Mouse (Mus musculus): ENCODE measurements around the gene Cap1.
A peak's percentile ranks its signal among the peaks of the same experiment; 100 is the strongest.

The Cap1 gene

DNA sequence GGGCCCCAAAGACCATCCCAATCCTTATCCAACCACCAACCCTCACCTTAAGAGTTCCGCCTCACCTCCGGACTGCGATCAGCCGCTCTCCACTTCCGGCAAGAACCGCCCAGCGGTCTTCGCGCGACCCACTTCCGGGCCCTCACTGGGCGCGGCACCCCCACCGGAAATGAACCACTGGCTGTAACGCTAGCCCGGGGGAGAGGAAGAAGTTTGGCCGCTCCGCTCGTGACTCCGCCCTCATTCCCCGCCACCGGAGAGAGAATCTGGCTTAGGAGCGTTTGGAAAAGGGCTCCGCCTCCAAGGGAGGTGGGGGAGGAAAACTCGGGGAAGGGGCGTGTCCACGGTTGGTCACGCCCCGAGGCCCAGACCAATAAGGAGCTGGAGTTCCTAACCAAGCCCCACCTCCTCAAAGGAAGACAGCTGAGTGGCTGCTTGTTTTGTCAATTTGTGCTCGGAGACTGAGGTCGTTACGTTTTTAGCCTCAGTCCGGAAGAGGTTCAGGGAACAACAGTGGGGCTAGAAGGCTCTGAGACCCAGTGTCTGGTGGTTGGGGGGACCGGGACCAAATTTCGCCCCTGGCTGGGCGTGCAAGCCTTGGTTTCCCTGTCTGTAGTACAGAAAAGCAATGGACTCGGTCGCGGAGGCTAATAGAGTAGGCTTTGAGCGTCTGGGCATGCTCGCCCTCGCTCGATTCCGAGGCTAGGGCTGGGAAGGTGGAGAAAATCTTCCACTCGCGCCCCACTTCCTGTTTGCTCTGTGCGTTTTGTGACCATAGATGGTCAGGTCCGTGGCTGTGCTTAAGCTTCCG lies at the start of gene Cap1:
TSS of gene Cap1 (minus strand) at position 289 of the 811 bp plus-strand sequence.
- peak; percentile 99 for DNase-seq (ENCODE audit: low read depth)

- DNase-seq (ENCODE audit: low read depth): no peak
These were observed 48.0 kb upstream of the Cap1 start for GRCm38 (mm10) chr4:122933857-122934256.

- no peak for DNase-seq (ENCODE audit: low read depth)
These were observed 47.3 kb upstream of the Cap1 start for GRCm38 (mm10) chr4:122933051-122933591.

DNA sequence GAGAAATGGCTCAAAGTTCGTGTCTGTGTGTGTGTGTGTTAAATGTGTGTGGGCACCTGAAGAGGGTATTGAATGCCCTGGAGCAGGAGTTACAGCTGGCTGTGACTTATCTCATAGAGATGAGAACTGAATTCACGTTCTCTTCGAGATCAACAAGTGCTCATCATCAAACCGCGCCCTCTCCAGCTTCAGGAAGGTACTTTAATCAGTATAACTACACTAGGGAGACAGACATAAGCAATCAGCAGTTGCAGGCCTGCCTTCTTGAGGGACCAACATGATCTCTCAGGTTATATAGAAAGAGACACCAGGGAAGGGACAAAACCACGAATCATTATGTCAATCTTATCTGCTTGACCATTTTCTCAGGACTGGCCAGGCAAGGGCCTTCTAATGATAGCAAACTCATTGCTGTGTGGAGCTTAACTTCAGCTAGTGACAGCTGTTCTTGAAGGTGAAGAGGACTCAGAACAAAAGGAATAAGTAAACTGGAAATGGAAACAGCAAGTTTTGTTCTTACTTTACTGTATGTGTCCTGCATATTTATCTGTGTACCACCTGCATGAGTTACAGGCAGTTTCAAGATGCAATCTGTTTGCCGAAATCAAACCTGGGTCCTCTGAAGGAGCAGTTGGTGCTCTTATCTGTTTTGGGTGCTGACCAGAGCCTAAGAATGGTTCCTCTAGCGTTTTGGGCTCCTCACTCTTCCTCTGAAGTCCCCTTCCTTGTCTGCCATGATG lies 46.6 kb upstream of the Cap1 start:
- DNase-seq (ENCODE audit: low read depth): no peak

DNA sequence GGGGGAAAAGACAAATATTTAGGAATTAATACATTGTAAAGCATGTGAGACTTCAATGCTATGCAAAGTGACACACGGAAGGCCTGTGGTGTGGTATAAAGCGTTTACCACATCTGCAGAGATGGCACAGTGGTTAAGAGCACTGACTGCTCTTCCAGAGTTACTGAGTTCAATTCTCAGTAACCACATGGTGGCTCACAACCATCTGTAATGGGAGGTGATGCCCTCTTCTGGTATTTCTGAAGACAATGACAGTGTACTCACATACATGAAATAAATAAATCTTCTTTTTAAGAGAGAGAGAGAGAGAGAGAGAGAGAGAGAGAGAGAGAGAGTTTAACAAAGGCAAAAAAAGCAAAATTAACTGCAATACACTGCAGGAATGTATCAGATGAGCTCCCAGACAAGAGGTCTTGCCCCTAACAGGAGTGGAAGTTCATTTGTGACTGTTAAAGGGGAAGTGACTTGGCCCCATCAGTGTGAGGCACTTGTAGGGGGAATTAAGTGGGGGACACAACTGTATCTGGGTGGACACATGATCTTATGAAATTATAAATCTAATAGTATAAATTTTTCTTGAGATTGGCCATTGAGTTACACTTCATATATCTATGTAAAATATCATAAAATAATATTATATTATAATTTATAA lies 45.2 kb upstream of the Cap1 start:
- no peak for DNase-seq (ENCODE audit: low read depth)

GRCm38 (mm10) chr4:122923392-122924344 lies 37.8 kb upstream of the Cap1 start:
- DNase-seq (ENCODE audit: low read depth): peak; percentile 45

DNA sequence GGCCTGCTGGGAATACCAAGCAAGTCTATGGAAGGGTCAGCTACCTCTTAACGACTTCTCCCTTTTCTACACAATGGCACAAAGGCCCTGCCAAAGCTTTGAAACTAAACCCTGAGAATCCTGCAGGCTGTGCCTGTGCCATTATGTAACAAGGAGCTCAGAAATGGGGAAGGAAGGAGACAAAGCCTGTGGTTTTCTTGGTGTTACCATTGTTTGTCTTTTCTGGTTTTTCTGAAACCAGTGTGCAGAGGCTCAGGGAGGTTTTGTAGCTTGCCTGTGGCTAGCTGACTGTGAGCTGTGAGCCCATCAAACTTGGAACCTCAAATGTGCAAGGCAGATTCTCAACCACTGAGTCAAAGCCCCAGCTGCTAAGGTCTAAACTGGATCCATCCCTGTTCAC lies 37.0 kb upstream of the Cap1 start:
- DNase-seq (ENCODE audit: low read depth): peak; percentile 85

- no peak for DNase-seq (ENCODE audit: low read depth)
These were observed 30.1 kb upstream of the Cap1 start for GRCm38 (mm10) chr4:122915985-122916384.

GRCm38 (mm10) chr4:122914186-122914585 lies 28.3 kb upstream of the Cap1 start:
- DNase-seq (ENCODE audit: low read depth): no peak

DNA sequence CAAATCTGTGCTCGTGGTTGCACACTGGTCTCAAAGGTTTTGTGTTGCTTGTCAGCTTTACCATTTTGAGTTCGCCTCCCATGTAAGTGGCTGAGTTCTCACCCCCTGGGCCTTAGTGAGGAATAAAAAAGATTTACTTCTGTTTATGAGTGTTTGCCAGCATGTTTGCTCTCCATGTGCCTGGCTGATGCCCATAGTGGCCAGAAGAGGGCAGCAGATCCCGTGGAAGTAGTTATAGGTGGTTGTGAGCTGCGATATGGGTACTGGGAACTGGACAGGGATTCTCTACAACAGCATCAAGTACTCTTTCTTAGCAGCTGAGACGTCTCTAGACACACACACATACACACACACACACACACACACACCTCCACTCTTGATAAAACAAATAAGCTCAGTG lies 26.8 kb upstream of the Cap1 start:
- peak; percentile 37 for DNase-seq (ENCODE audit: low read depth)

DNA sequence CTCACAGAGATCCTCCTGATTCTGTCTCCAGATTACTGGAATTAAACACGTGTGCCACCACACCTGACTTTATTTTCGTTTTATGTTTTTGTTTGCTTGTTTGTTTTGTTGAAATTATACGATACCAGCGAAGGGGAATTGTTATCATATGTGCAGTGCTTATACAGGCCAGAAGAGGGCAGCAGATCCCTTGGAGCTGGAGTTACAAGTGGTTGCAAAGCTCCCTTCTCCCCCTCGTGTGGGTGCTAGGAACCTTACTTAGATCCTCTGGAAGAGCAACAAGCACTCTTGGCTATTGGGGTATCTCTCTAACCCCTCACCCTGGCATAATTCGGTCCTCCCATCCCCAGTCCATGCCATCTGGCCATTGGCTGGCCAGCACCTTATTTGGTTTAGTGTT lies 24.7 kb upstream of the Cap1 start:
- DNase-seq (ENCODE audit: low read depth): peak; percentile 66

GRCm38 (mm10) chr4:122909572-122910189 lies 23.8 kb upstream of the Cap1 start:
- DNase-seq (ENCODE audit: low read depth): no peak

- no peak for DNase-seq (ENCODE audit: low read depth)
These were observed 19.5 kb upstream of the Cap1 start for GRCm38 (mm10) chr4:122905359-122905758.

DNA sequence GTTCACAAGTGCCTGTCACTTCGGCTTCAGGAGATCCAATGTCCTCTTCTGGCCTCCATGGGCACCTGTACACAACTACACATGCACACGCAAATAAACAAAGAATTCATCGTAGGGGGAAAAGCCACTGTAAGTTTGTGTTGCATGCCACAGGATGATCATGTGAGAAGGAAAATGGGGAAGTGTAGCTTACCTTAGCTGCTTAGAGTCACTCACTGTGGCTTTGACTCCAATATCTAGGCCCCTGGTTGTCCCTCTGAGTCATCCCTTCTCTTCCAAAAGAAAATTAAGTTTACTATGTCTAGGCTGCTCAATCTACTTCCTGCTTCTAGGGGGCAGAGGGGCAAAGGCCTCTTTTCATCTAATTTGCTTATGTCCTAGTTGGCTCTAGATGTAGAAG lies 17.9 kb upstream of the Cap1 start:
- DNase-seq (ENCODE audit: low read depth): peak; percentile 45

DNA sequence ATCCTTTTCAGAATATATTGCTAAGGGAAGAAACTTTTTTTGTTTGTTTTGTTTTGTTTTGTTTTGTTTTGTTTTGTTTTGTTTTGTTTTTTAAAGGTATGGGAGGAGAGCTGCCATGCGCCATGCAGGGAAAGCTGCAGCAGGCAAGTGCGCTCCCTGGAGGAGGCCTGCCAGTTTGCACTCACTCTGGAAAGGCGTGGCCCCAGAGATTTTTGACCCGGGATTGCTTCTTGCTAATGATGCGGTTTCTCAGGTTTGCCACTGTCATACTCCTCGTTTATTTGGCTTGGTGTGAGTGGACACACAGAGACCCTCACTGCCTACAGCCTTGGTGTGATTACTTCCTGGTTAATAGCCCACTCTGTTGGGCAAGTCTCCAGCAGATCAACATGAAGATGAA lies 16.3 kb upstream of the Cap1 start:
- DNase-seq (ENCODE audit: low read depth): peak; percentile 53

DNA sequence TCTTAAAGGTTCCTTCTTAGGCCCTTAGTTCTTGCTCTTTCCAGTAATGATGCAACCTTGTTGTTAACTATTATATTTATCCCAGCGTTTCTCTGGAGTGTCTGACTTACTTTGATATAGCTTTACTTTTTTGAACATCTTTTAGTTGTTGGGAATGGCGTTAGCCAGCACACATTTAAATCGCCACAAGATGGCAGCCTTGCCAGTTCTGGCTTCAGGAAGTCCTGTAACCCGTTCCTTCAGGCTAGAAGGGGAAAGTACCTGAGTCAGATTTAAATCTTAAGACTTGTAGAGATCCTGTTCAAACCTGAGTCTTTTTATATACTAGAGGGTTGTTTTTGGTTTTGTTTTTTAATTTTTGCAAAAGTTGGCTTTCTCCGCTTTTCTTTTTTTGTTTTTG lies 12.5 kb upstream of the Cap1 start:
- peak; percentile 82 for DNase-seq (ENCODE audit: low read depth)

- no peak for DNase-seq (ENCODE audit: low read depth)
These were observed 11.9 kb upstream of the Cap1 start for GRCm38 (mm10) chr4:122897750-122898149.

GRCm38 (mm10) chr4:122892157-122892556 lies 6.3 kb upstream of the Cap1 start:
- peak; percentile 86 for DNase-seq (ENCODE audit: low read depth)

GRCm38 (mm10) chr4:122891597-122891996 lies 5.7 kb upstream of the Cap1 start:
- no peak for DNase-seq (ENCODE audit: low read depth)

- no peak for DNase-seq (ENCODE audit: low read depth)
These were observed 5.1 kb upstream of the Cap1 start for GRCm38 (mm10) chr4:122890881-122891481.

DNA sequence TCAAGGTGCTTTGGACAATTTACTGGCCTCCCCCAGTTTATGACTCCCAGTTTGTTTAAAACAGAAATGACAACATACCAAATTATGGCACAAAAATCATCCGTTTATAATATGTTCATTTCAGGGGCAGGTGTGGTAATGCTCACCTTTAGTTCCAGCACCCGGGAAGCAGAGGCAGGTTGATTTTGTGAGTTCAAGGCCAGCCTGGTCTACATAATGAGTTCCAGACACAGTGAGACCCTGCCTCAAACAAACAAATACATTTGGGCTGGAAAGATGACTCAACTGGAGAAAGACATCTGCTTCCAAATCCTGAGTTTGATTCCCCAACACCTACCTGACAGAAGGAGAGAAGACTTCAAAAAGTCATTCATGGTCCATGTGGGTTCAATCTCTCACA lies 1.5 kb upstream of the Cap1 start:
- no peak for DNase-seq (ENCODE audit: low read depth)

Data from 416B (cell line).